Mouse (Mus musculus): ENCODE measurements around the gene Plcb1.

GRCm38 (mm10) chr2:134989650-134990292 lies 203.9 kb downstream of the Plcb1 start:
- TF ChIP-seq POLR2A (IDR thresholded peaks at IDR 0.05; ENCODE audit: borderline replicate concordance, low read depth, low read length) (no peak), CTCF (IDR thresholded peaks at IDR 0.05; ENCODE audit: low read depth, low read length) (no peak)
